Mouse (Mus musculus) small intestine, adult 2 months (tissue): Measurements from ENCODE around the gene Slc17a7.

Experiments
- CTCF ChIP-seq: fragments of 200-500 bp; IDR thresholded peaks from 2 replicates; pipeline ENCODE4 v1.5.1; 2012; ENCODE audit warnings: low read depth, mild to moderate bottlenecking, control low read depth, inconsistent platforms, low read length, moderate library complexity, mixed read lengths; ENCODE audit not compliant: insufficient replicate concordance, insufficient read length; ENCODE audit errors: extremely low read depth
- POLR2A ChIP-seq: fragments of 200-500 bp; IDR thresholded peaks from 2 replicates; pipeline ENCODE4 v1.6.1; 2012; ENCODE audit warnings: low read depth, mild to moderate bottlenecking, control low read depth, inconsistent platforms, low read length, moderate library complexity

DNA sequence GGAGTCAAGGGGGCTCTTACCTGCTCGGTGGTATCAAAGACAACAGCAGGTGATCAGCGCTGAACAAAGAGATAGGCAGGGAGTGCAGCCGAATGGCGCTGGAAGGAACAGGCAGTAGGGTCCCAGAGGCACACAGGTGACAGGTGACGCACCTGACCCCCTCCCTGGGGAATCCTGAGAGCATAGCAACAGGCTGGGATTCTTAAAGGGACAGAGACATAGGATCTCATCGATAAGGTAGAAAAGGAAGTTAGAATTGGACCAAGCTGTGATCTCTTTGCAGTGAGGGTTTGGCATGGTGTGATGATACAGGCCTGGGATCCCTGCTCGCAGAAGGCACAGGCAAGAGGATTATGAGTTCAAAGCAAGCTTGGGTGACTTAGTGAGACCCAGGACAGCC lies 15.7 kb downstream of the Slc17a7 start, which contains the start of gene Gfy:
- TF ChIP-seq POLR2A (no peak), CTCF (no peak)
